Mouse (Mus musculus) MEL (cell line): ENCODE measurements around the gene Eri2. TPM values are rescaled to one million over a fixed set of nuclear protein-coding genes. Genes with fewer than 3 reads are reported as not detected.

Experiments used
- DNase-seq: peaks from one replicate; pipeline ENCODE4 v3.0.0; 2011; ENCODE audit warnings: low read depth, low spot score
- H3K27ac ChIP-seq: 2 replicates; pipeline ENCODE4 v1.5.1; 2012; ENCODE audit warnings: low read depth, mild to moderate bottlenecking, control low read depth, low read length, moderate library complexity; ENCODE audit not compliant: control insufficient read depth
- H3K27me3 ChIP-seq, 2 experiments: fragments of 150-350 bp in 1 of 2; sonication (generic) in 1 of 2; 2 replicates each; pipeline ENCODE4 v1.6.1; 2012; ENCODE audit warnings: low read length in 2 of 2, mild to moderate bottlenecking in 2 of 2, improper control_type of control experiment in 1 of 2, moderate library complexity in 1 of 2; ENCODE audit not compliant: insufficient read depth in 2 of 2, control insufficient read depth in 1 of 2
- H3K36me3 ChIP-seq, 2 experiments: 2 replicates each; pipeline ENCODE4 v1.6.1; 2012 to 2014; ENCODE audit warnings: low read length in 2 of 2, improper control_type of control experiment in 1 of 2, inconsistent platforms in 1 of 2, mild to moderate bottlenecking in 1 of 2; ENCODE audit not compliant: insufficient read depth in 2 of 2, control insufficient read depth in 1 of 2
- H3K4me1 ChIP-seq, 2 experiments: fragments of 150-350 bp in 1 of 2; sonication (generic) in 1 of 2; 2 replicates each; pipeline ENCODE4 v1.6.1; 2012; ENCODE audit warnings: low read length in 2 of 2, improper control_type of control experiment in 1 of 2, mild to moderate bottlenecking in 1 of 2; ENCODE audit not compliant: insufficient read depth in 2 of 2, control insufficient read depth in 1 of 2
- H3K4me3 ChIP-seq, 2 experiments: fragments of 150-350 bp in 1 of 2; sonication (generic) in 1 of 2; 2 replicates each; pipeline ENCODE4 v1.5.1; 2012; ENCODE audit warnings: low read depth in 2 of 2, low read length in 2 of 2, mild to moderate bottlenecking in 2 of 2, moderate library complexity in 2 of 2, control low read depth in 1 of 2, improper control_type of control experiment in 1 of 2; ENCODE audit not compliant: control insufficient read depth in 1 of 2, insufficient read depth in 1 of 2
- H3K79me2 ChIP-seq: 2 replicates; pipeline ENCODE4 v1.6.1; 2012; ENCODE audit warnings: mild to moderate bottlenecking, low read length, moderate library complexity; ENCODE audit not compliant: control insufficient read depth, poor library complexity, insufficient read depth
- H3K9ac ChIP-seq: 2 replicates; pipeline ENCODE4 v1.6.1; 2012; ENCODE audit warnings: low read depth, mild to moderate bottlenecking, control low read depth, low read length, moderate library complexity; ENCODE audit not compliant: control insufficient read depth, poor library complexity, severe bottlenecking
- H3K9me3 ChIP-seq: fragments of 150-350 bp; sonication (generic); replicated peaks from 2 replicates; pipeline ENCODE4 v1.6.1; 2012; ENCODE audit warnings: mild to moderate bottlenecking, low read length, improper control_type of control experiment, moderate library complexity; ENCODE audit not compliant: insufficient read depth
- BHLHE40 ChIP-seq: IDR thresholded peaks from 2 replicates; pipeline ENCODE4 v1.6.1; 2012; ENCODE audit warnings: low read depth, mild to moderate bottlenecking, inconsistent platforms, low read length, improper control_type of control experiment, borderline replicate concordance
- CHD1 ChIP-seq: IDR thresholded peaks from 2 replicates; pipeline ENCODE4 v1.6.1; 2012; ENCODE audit warnings: low read depth, mild to moderate bottlenecking, inconsistent platforms, low read length, improper control_type of control experiment
- CHD2 ChIP-seq: IDR thresholded peaks from 2 replicates; pipeline ENCODE4 v1.6.1; 2011; ENCODE audit warnings: low read length, improper control_type of control experiment
- CTCF ChIP-seq, 3 experiments: IDR thresholded peaks in 2 of 3; conservative IDR thresholded peaks in 1 of 3; 2 replicates each; pipeline ENCODE4 v1.5.1; 2011 to 2012; ENCODE audit warnings: low read length in 3 of 3, low read depth in 2 of 3, mild to moderate bottlenecking in 2 of 3, improper control_type of control experiment in 1 of 3, inconsistent platforms in 1 of 3, mixed read lengths in 1 of 3, moderate library complexity in 1 of 3; ENCODE audit not compliant: control insufficient read depth in 1 of 3, insufficient read depth in 1 of 3, poor library complexity in 1 of 3, severe bottlenecking in 1 of 3
- ELF1 ChIP-seq: IDR thresholded peaks from 2 replicates; pipeline ENCODE4 v1.6.1; 2014; ENCODE audit warnings: low read depth, mild to moderate bottlenecking, inconsistent platforms, low read length, improper control_type of control experiment, moderate library complexity
- EP300 ChIP-seq, 2 experiments: IDR thresholded peaks; 2 replicates each; pipeline ENCODE4 v1.6.1; 2011; ENCODE audit warnings: improper control_type of control experiment in 2 of 2, low read length in 2 of 2, low read depth in 1 of 2, mild to moderate bottlenecking in 1 of 2
- ETS1 ChIP-seq: IDR thresholded peaks from 2 replicates; pipeline ENCODE4 v1.6.1; 2012; ENCODE audit warnings: low read depth, mild to moderate bottlenecking, inconsistent platforms, low read length, improper control_type of control experiment, moderate library complexity
- HCFC1 ChIP-seq: IDR thresholded peaks from 2 replicates; pipeline ENCODE4 v1.6.1; 2012; ENCODE audit warnings: low read depth, mild to moderate bottlenecking, inconsistent platforms, low read length, improper control_type of control experiment, moderate library complexity
- JUND ChIP-seq: IDR thresholded peaks from 2 replicates; pipeline ENCODE4 v1.6.1; 2011; ENCODE audit warnings: low read depth, mild to moderate bottlenecking, improper control_type of control experiment, low read length
- KAT2A ChIP-seq: conservative IDR thresholded peaks from 2 replicates; pipeline ENCODE4 v1.6.1; 2012; ENCODE audit warnings: low read depth, low read length, improper control_type of control experiment, inconsistent platforms
- MAFK ChIP-seq: IDR thresholded peaks from 2 replicates; pipeline ENCODE4 v1.6.1; 2011; ENCODE audit warnings: low read depth, mild to moderate bottlenecking, low read length, improper control_type of control experiment, borderline replicate concordance
- MAX ChIP-seq: IDR thresholded peaks from 2 replicates; pipeline ENCODE4 v1.6.1; 2011; ENCODE audit warnings: low read length, improper control_type of control experiment
- MEF2A ChIP-seq: IDR thresholded peaks from 2 replicates; pipeline ENCODE4 v1.6.1; 2014; ENCODE audit warnings: low read depth, mild to moderate bottlenecking, inconsistent platforms, low read length, improper control_type of control experiment; ENCODE audit not compliant: poor library complexity, insufficient replicate concordance, severe bottlenecking; ENCODE audit errors: extremely low read depth
- MXI1 ChIP-seq: IDR thresholded peaks from 2 replicates; pipeline ENCODE4 v1.6.1; 2011; ENCODE audit warnings: mild to moderate bottlenecking, low read depth, low read length, improper control_type of control experiment
- MYB ChIP-seq: IDR thresholded peaks from 2 replicates; pipeline ENCODE4 v1.6.1; 2011; ENCODE audit warnings: mild to moderate bottlenecking, low read depth, low read length, improper control_type of control experiment
- MYC ChIP-seq: IDR thresholded peaks from 2 replicates; pipeline ENCODE4 v1.6.1; 2011; ENCODE audit warnings: low read depth, mild to moderate bottlenecking, low read length, improper control_type of control experiment, moderate library complexity
- NELFE ChIP-seq: IDR thresholded peaks from 2 replicates; pipeline ENCODE4 v1.6.1; 2011; ENCODE audit warnings: low read depth, low read length, improper control_type of control experiment
- NRF1 ChIP-seq: IDR thresholded peaks from 2 replicates; pipeline ENCODE4 v1.6.1; 2014; ENCODE audit warnings: low read depth, mild to moderate bottlenecking, inconsistent platforms, low read length, improper control_type of control experiment, moderate library complexity; ENCODE audit not compliant: poor library complexity, insufficient read depth, severe bottlenecking
- POLR2A ChIP-seq, 2 experiments: IDR thresholded peaks; 2 replicates each; pipeline ENCODE4 v1.6.1; 2011 to 2012; ENCODE audit warnings: low read length in 2 of 2, mild to moderate bottlenecking in 2 of 2, control low read depth in 1 of 2, improper control_type of control experiment in 1 of 2, low read depth in 1 of 2, moderate library complexity in 1 of 2; ENCODE audit not compliant: control insufficient read depth in 1 of 2, insufficient read depth in 1 of 2, poor library complexity in 1 of 2
- POLR2AphosphoS2 ChIP-seq: IDR thresholded peaks from 2 replicates; pipeline ENCODE4 v1.6.1; 2011; ENCODE audit warnings: low read length, improper control_type of control experiment
- RAD21 ChIP-seq: IDR thresholded peaks from 2 replicates; pipeline ENCODE4 v1.6.1; 2011; ENCODE audit warnings: mild to moderate bottlenecking, low read depth, low read length, improper control_type of control experiment
- RCOR1 ChIP-seq: IDR thresholded peaks from 2 replicates; pipeline ENCODE4 v1.6.1; 2012; ENCODE audit warnings: low read depth, mild to moderate bottlenecking, inconsistent platforms, low read length, improper control_type of control experiment
- SIN3A ChIP-seq: IDR thresholded peaks from 2 replicates; pipeline ENCODE4 v1.6.1; 2012; ENCODE audit warnings: low read length, improper control_type of control experiment, inconsistent platforms
- SMC3 ChIP-seq: IDR thresholded peaks from 2 replicates; pipeline ENCODE4 v1.6.1; 2011; ENCODE audit warnings: low read depth, low read length, improper control_type of control experiment
- TAL1 ChIP-seq: IDR thresholded peaks from 2 replicates; pipeline ENCODE4 v1.6.1; 2012; ENCODE audit warnings: mild to moderate bottlenecking, inconsistent platforms, low read length, moderate library complexity, mixed read lengths
- TBP ChIP-seq: IDR thresholded peaks from 2 replicates; pipeline ENCODE4 v1.8.0; 2011; ENCODE audit warnings: low read depth, low read length, improper control_type of control experiment
- TCF12 ChIP-seq: IDR thresholded peaks from 2 replicates; pipeline ENCODE4 v1.6.1; 2014; ENCODE audit warnings: low read depth, mild to moderate bottlenecking, inconsistent platforms, low read length, improper control_type of control experiment, moderate library complexity
- UBTF ChIP-seq: IDR thresholded peaks from 2 replicates; pipeline ENCODE4 v1.6.1; 2012; ENCODE audit warnings: low read depth, mild to moderate bottlenecking, inconsistent platforms, low read length, improper control_type of control experiment, moderate library complexity, borderline replicate concordance; ENCODE audit not compliant: insufficient read depth
- USF1 ChIP-seq: IDR thresholded peaks from 2 replicates; pipeline ENCODE4 v1.6.1; 2014; ENCODE audit warnings: low read depth, mild to moderate bottlenecking, inconsistent platforms, low read length, improper control_type of control experiment, moderate library complexity
- USF2 ChIP-seq, 2 experiments: IDR thresholded peaks; 2 replicates each; pipeline ENCODE4 v1.6.1; 2011 to 2012; ENCODE audit warnings: improper control_type of control experiment in 2 of 2, low read length in 2 of 2, borderline replicate concordance in 1 of 2, inconsistent platforms in 1 of 2, low read depth in 1 of 2, mild to moderate bottlenecking in 1 of 2; ENCODE audit not compliant: insufficient read depth in 1 of 2
- ZC3H11A ChIP-seq: IDR thresholded peaks from 2 replicates; pipeline ENCODE4 v1.6.1; 2012; ENCODE audit warnings: low read depth, mild to moderate bottlenecking, inconsistent platforms, low read length, improper control_type of control experiment
- ZKSCAN1 ChIP-seq: IDR thresholded peaks from 2 replicates; pipeline ENCODE4 v1.6.1; 2012; ENCODE audit warnings: low read depth, mild to moderate bottlenecking, inconsistent platforms, low read length, improper control_type of control experiment, moderate library complexity
- ZMIZ1 ChIP-seq: IDR thresholded peaks from 2 replicates; pipeline ENCODE4 v1.6.1; 2012; ENCODE audit warnings: low read depth, mild to moderate bottlenecking, inconsistent platforms, low read length, improper control_type of control experiment, moderate library complexity
- ZNF384 ChIP-seq: IDR thresholded peaks from 2 replicates; pipeline ENCODE4 v1.6.1; 2012; ENCODE audit warnings: low read depth, mild to moderate bottlenecking, inconsistent platforms, low read length, improper control_type of control experiment
- polyA plus RNA-seq, 2 experiments: library from polyadenylated mRNA; stranded (reverse) in 1 of 2; unstranded in 1 of 2; fragments of >175 nt in 1 of 2; fragments of >200 nt in 1 of 2; gene quantifications; 2 replicates each; pipeline versions ENCODE4 v1.2.1 to v1.2.4; 2012; ENCODE audit warnings: low replicate concordance in 2 of 2, low read depth in 1 of 2; ENCODE audit not compliant: insufficient read length in 2 of 2, insufficient read depth in 1 of 2, missing spikeins in 1 of 2
- total RNA-seq: library from RNA; depleted of rRNA; stranded (reverse); fragments of 300-350 nt; gene quantifications from 2 replicates; pipeline ENCODE4 v1.2.3, GENCODE M21; 2012

The Eri2 gene
- total and polyA plus RNA-seq, 3 experiments: 9.4 to 11.0 TPM; not detected in 1

DNA sequence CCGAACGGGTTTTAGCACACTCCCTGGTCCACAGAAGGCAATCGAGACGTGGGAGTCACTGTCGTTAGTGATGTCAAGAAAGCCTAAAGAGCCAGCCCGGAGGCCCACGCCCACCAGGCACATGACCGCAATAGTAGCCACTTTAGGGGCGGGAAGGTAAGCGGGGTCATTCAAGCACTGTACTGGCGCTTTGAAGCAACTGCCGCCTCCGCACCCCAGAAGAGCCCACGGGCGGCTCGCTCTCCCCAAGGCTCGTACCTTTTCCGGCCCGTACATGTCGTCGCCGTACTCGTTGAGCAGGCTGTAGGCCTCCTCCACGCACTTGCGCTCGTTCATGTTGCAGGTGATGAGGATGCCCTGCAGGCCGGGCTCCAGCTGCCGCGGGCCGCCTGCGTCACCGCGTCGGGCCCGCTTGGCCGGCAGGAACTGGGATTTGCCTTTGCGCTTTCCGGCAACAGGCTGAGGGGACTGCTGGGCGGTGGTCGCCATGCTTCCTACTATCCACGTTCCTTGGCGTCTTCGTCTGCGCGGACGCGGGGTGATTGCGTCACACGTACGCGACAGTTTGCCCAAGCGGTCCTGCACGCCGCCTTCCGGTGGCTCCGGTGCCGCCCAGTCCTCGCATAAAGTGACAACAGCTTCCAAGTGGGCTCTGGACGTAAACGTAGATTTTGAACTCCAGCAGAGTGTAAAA lies 73.5 kb downstream of the Eri2 start, which contains the start of gene Thumpd1:
Gene Thumpd1 (minus strand): TSS at position 546 of the 694 bp plus-strand sequence.
- Histone ChIP-seq H3K4me3 (peak within 1 kb of the TSS; percentile 79 to 89), H3K36me3 (peaks cover 6 to 20% of the 10 kb centered on the region in 2 experiments; a peak in 3 of 4 replicates), H3K27me3 (no peaks in the 10 kb centered on the region; a peak in 1 of 4 replicates), H3K9ac (peak within 1 kb of the TSS; percentile 95), H3K4me1 (peaks cover 0 to 5% of the 10 kb centered on the region in 2 experiments; a peak in 1 of 4 replicates), H3K9me3 (no peaks in the 10 kb centered on the region), H3K79me2 (peaks cover 10% of the 10 kb centered on the region), H3K27ac (peak within 1 kb of the TSS; percentile 76)
- no peak for TF ChIP-seq UBTF
- TF ChIP-seq SIN3A: peak; percentile 97
- peak; percentile 66 for TF ChIP-seq USF1
- no peak for TF ChIP-seq RCOR1
- no peak for TF ChIP-seq USF2 (IDR thresholded peaks at IDR 0.05; ENCODE audit: borderline replicate concordance in 1 of 2, insufficient read depth in 1 of 2, low read depth in 1 of 2, low read length in 2 of 2)
- TF ChIP-seq ZMIZ1: peak; percentile 73; the same call in 1 of the 2 replicates
- TF ChIP-seq EP300 (IDR thresholded peaks at IDR 0.05; ENCODE audit: low read depth in 1 of 2, low read length in 2 of 2): 0 out of 4 replicates have a peak, but pooled peaks of 1 of the 2 experiments have one; percentile 34
- TF ChIP-seq JUND: no peak
- TF ChIP-seq MYC: peak; percentile 95
- TF ChIP-seq ZC3H11A: peak; percentile 42; the same call in 1 of the 2 replicates
- no peak for TF ChIP-seq CHD1
- peak; percentile 48; the same call in 1 of the 2 replicates for TF ChIP-seq NRF1
- no peak for TF ChIP-seq RAD21
- TF ChIP-seq HCFC1: peak; percentile 93
- TF ChIP-seq KAT2A: no peak; the same call in 1 of the 2 replicates
- 0 out of 2 replicates have a peak, but pooled peaks have one; percentile 26 for TF ChIP-seq MYB
- TF ChIP-seq MXI1: peak; percentile 98
- peak; percentile 88 for TF ChIP-seq ELF1
- TF ChIP-seq SMC3: no peak
- TF ChIP-seq POLR2AphosphoS2: peak; percentile 82
- TF ChIP-seq MAX: peak; percentile 94
- TF ChIP-seq TBP: peak; percentile 76
- TF ChIP-seq BHLHE40: 0 out of 2 replicates have a peak, but pooled peaks have one; percentile 30
- TF ChIP-seq CTCF (IDR thresholded peaks at IDR 0.05 in 2 of 3, conservative IDR thresholded peaks at IDR 0.05 in 1 of 3; ENCODE audit: control insufficient read depth in 1 of 3, insufficient read depth in 1 of 3, low read depth in 2 of 3, low read length in 3 of 3, poor library complexity in 1 of 3, severe bottlenecking in 1 of 3): peak in 2 of 3 experiments; percentile 38 to 39; a peak in 3 of 6 replicates
- no peak for TF ChIP-seq ZKSCAN1
- TF ChIP-seq NELFE: peak; percentile 85
- TF ChIP-seq ZNF384: no peak
- peak; percentile 42; the same call in 1 of the 2 replicates for TF ChIP-seq ETS1
- TF ChIP-seq POLR2A (IDR thresholded peaks at IDR 0.05; ENCODE audit: control insufficient read depth in 1 of 2, insufficient read depth in 1 of 2, low read depth in 1 of 2, low read length in 2 of 2, poor library complexity in 1 of 2): peak; percentile 54 to 87; a peak in 3 of 4 replicates
- peak; percentile 72 for TF ChIP-seq TCF12
- TF ChIP-seq TAL1: no peak
- TF ChIP-seq MAFK: no peak
- no peak for TF ChIP-seq CHD2
- TF ChIP-seq MEF2A: no peak
- DNase-seq: peak; percentile 96
